Mouse (Mus musculus) left cerebral cortex, adult 11 months (tissue): ENCODE measurements around the gene Twnk.

ENCODE experiments used
- DNase-seq: peaks from one replicate; pipeline ENCODE4 v3.0.0; 2022; ENCODE audit warnings: low spot score

Gene Twnk

DNA sequence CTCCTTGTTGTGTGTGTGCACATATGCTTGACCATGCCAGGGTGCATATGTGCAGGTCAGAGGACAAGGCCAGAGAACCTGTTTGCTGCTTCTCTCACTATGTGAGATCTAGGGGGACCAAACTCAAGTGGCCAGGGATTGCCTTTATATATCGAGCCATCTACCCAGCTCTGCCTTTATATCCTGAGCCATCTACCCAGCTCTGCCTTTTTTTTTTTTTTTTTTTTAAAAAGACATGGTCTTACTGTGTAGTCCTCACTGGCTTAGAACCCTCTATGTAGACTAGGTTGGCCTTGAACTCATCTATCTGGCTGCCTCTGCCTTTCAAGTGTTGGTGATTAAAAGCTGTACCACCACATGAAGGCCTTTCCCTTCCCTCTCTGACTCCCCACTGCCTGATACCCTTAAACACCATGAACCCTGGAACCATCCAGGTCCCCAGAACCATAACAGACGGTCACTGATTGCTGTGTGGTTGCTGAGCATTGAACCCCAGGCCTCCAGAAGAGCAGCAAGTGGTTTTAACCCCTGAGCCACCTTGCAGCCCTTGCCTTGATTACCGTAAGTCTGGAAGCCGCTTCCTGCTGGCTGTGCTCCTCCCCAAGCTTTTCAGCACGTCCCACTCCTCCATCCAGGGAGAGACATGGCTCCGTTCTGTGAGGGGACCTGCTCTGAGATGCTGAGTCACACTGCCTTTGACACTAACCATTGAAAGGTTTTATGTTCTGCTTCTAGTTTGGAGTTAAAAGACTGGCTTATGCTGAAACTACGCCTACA lies 1.5 kb upstream of the Twnk start:
- no peak for DNase-seq

DNA sequence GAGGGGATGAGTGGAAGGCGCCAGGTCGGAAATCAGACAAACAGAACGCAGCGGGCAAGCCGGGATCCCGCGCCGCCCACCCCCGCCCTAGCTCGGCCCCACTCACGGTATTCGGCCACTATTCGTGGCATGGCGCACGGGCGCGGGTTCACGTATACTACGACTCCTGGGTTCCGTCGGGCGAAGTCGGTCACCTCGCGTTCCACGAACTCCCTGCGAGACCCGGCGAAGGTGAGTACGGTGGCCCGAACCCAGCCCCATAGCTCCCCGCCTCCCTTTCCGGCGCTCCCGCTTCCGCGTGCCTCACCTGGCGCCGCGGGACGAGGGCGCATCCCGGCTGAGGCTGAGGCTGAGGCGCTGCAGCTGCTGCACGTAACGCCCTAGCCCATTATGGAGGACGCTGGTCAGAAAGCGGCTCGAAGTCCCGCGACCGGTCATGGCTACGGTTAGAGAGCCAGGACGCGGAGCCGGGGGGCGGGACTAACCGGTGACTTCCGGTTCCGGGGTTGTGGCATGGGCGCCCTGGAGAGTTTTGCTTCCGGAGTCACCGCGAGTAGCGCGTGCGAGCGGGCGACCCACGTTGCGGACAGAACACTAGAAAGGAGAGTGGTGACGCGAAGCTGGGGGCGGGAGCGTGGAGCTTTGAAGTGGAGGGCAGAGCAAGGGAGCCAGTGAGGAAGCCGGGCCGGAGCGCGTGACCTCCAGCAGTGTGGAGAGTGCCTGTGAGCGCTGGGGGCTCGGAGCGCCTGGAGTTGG lies 672 bp downstream of the Twnk start, which contains the start of gene Mrpl43:
Gene Mrpl43, minus strand, starts transcription at position 486 of the 756 bp plus-strand sequence.
- peak; percentile 92 for DNase-seq

DNA sequence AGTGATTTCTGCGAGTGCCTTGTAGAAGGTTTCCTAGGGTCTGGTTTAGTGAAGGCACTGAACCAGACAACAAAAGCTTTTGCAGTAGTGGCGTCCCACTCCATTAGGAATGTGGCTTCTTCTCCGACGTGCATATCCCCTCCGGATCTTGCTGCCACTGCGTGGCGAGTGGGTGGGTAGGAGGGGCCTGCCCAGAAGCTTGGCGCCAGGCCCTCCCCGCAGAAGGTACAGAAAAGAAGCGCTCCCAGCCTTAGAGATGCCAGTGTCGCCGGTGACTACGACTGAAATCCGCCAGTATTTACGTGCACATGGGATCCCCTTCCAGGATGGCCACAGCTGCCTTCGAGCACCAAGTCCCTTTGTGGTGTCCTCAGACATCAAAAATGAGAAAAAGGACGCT lies 1.6 kb downstream of the Twnk start:
- DNase-seq = no peak

DNA sequence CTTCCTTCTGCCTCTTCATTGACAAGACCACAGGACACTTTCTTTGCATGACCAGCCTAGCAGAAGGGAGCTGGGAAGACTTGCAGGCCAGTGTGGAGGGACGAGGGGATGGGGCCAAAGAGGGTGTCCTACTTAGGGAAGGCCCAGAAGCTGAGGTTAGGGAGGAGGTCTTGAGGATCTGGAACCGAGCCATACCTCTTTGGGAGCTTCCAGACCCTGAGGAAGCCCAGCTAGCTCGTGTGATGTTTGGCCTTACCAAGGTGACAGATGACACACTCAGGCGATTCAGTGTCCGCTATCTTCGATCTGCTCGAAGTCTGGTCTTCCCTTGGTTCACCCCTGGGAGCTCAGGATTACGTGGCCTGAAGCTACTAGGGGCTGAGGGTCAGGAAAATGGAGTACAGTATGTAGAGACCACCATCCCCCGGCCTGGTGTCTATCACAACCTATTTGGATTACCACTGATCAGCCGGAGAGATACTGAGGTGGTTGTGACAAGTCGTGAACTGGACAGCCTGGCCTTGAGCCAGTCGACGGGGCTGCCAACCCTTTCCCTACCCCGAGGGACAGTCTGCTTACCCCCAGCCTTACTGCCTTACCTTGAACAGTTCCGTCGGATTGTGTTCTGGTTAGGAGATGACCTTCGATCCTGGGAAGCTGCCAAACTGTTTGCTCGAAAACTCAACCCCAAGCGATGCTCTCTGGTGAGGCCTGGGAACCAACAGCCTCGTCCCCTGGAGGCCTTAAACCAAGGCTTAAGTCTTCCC lies 2.1 kb downstream of the Twnk start:
- no peak for DNase-seq

DNA sequence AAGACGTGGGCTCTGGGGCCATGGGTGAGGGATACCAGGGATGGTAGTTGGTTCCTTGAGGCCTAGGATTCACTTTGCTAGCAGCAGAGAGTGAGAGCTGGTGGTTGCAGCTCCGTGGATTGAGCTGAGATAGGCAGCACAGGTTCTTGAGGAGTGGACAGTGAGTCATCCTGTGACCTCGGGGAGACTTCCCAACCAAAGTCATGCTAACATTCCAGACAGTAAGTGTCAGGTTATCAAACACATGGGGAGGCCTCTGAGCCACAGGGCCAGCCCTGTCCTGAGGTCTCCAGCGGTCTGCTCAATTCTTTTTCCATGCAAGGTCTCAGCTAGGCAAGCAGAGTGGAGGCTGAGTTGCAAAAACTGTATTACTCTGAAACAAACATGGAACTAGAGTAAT lies 5.2 kb downstream of the Twnk start:
- no peak for DNase-seq

DNA sequence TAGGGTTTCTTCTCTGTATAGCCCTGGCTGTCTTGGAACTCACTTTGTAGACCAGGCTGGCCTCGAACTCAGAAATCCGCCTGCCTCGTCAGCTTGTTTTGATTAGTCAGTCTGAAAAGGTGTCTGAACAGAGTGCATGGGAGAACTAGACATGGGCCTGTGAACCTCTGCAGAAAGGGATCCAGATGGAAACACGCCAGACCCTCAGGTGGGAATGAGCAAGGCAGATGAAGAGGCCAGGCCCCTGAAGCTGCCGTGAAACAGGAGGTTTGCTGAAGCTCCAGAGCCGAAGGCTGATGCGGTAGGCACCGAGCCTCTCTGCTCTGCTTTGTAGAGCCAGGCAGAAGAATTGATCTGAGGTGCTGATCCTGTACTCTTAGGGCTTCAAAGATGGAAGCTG lies 6.8 kb downstream of the Twnk start:
- no peak for DNase-seq

DNA sequence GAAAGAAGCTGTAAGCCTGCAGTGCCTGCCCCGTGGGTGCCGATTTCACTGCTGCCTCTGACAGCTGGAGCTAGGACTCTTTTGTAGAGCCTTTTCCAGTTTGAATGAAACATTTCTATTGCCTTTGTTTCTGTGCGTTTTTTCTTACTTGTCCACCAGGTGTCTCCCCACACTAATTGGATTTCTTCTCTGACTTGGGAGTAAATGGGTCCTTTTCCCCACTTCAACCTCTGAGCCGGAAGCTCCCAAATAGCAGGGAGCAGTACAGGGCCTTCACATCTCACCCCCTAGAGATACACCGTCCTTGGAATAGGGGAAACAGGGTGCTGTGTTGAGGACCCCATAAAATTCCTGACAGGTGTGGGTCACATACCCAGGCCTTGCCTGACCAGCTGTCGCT lies 7.2 kb downstream of the Twnk start:
- DNase-seq = no peak

DNA sequence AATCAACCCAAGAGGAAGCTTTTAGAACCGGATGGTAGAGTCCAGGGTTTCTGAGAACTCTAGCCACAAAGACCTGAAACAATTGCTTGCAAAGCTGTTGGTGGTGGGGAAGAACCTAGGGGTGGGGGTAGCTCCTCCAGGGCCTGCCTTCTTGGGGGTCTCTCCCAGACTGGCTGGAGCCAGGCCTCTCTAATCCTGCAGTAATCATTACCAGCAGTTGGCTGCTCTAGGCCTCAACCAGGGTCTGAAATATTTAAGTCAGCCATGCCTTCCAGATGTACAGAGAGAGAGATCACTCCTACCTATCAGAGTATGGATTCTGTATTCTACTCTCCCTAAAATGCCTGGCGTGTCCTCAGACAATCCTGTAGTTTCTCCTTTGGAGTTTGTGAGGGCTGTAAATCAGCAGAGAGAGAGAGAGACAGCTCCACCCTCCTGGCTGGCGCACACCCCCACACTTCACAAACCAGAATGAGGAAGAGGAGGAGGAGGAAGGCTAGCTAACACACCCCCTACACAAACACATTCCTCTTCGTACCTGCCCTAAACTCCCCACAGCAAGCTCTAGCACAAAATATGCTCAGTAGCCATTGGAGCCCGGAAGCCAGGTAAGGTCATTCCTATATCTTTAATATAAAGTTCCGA lies 8.2 kb downstream of the Twnk start:
- DNase-seq = no peak

DNA sequence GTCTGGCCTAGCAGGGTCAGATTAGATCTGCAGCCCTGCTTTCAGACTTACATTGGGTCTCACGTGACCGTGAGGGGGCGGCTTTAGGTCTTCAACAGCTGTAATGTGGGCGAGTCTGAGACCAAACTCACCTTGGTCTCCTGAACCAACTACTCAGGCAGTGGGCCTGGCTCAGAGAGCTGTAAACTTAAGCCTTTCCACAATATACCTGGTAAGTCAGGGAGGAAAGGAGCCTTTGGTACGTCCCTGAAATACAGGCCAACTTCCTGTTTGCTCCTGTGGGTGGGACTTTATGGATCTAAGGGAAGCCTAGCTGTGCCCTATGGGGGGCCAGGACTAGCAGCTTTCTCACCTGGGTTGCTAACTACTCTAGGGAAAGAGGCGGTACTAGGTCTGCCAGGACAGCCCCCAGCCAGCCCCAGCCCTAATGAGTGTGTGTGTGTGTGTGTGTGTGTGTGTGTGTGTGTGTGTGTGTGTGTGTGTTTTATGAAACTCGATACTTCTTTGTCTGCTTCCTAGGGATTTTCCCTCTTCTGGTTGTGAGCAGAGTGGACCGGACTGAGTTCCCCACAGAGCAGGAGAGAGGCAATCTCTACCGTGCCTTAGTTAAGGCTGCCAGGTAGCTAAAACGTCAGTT lies 9.0 kb downstream of the Twnk start, which contains the start of gene Lzts2:
Gene Lzts2, plus strand, starts transcription at position 80 of the 637 bp plus-strand sequence.
- no peak for DNase-seq

DNA sequence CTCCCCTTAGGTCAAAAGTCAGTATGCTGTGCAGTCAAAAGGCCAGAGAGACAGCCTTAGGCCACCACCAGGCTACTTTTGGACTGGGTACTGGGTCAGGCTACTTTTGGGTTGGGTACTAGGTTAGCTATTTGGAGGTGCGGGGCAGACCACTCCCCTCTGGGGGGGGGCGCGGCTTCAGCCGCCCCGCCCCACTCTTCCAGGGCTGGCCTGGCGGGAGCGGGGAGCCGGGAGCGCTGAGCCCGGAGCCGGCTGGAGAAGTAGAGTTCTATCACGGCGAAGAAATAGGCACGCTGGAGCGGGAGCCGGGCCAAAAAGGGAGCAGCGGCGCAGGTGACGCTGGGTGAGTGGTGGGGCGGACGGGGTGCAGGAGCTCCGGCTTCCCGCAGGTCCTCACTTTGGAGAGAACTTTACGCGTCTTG lies 9.5 kb downstream of the Twnk start:
- DNase-seq = no peak

DNA sequence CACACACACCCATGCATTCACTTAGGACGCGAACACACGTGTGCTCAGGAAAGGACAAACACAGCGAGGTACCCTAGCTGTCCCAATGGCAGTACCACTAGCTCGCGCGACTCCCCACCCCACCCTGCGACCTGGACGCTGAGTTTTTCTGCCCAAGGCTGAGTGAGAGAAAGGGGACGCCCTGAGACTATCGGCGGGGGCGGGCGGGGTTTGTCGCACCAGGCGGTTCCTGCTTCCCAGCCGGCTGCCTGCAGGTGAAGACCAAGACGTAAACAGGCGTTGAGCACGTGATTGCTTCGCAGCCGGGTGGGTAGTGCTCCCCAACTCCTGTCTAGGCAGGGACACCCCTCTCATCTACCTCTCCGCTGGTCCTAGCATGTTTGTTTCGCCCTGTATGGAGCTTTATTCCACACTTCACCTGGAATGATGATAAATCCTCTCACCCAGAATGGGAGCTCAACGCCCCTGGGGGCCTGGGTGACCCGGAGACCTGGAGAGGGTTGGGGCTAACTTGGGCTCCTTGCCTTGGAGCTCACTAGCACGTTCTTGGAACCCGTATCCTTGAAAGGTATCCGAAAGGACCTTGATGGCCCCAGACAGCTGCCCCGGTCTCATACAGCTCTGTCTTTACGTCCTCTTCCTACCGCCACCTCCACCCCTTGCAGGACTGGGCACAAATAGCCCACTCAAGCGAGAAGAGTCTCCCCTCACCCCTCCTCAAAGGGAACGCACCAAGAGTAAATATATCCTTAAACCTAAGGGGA lies 10.2 kb downstream of the Twnk start:
- no peak for DNase-seq

DNA sequence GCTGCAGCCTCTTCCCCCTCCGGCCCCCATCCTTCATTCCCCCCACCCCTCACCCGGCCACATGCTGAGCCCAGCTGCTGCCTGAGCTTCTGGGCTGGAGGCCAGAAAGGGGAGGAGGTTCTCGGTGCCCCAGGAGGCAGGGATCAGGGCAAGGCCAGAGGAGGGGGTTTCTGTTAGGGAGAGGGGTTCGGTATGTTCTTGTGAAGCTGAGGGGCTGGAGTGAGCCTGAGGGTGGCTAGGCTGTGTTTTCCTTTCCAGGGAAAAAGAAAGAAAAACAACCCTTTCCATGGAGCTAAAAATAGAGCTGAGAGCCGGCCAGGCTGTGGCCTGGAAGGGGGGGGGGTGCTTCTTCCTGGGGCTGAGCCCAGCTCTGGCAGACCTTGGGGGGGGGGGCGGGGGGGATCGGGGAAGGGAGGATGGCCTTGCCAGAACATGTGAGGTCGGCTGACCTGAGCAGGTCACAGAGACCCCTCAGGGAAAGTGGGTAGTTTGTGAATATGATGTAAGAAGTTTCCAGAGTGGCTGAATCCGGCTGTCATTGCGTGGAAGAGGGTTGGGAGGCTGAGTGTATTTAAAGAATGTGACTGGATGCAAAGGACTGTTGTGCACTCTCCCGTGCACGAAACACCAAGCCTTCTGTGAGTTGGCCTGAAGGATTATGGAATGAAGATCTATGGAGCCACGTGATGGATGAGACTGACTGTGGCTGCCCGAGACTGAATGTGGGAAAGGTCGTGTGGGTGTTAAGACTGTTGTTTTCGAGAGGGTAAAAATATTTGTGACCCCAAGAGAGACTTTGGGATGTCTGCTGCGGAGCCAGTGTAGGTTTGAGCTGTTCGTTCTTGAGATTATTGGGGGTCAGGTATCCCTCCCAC lies 11.1 kb downstream of the Twnk start:
- DNase-seq = no peak

DNA sequence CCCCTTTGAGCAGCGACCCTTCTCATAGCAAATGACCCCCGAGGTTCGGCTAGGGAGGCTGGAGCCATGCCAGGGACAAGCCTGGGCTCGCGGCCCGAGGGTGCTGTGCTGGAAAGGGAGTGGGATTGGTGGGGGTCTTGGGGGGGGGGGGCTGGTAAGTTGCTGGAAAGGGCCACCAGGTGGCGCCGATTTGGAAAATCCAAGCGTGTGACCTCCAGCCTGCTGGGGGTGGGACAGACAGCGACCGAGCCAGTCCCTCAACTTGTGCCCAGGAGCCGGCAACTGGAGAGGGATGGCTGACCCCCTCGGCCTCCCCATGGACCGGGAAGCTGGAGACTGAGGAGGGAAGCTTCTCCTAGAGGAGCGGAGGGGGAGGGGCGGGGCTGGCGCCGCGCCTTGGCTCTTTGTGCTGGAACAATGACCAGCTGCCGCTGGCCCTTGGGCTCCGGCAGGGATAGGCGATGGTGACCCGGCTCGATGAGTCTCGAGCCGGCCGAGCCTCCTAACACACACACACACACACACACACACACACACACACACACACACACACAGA lies 11.8 kb downstream of the Twnk start:
- peak; percentile 75 for DNase-seq

DNA sequence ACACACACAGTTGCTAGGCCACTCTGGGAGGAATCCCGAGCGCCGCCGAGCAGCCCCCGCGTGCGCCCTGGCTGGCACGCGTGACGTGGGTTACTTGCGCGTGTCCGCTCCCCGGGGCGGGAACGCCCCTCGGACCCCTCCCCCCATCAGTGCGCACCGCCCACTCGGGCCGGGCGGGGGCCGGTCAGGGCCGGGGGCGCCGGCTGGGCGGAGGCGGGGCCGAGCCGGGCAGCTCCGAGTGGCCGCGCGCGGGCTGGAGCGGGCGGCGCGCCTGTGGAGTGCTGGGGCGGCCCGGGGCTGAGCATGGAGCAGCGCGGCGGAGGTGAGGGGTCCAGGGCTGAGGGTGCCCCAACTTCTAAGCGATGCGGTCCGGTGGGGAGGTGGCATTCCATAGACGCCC lies 12.4 kb downstream of the Twnk start:
- peak; percentile 77 for DNase-seq

DNA sequence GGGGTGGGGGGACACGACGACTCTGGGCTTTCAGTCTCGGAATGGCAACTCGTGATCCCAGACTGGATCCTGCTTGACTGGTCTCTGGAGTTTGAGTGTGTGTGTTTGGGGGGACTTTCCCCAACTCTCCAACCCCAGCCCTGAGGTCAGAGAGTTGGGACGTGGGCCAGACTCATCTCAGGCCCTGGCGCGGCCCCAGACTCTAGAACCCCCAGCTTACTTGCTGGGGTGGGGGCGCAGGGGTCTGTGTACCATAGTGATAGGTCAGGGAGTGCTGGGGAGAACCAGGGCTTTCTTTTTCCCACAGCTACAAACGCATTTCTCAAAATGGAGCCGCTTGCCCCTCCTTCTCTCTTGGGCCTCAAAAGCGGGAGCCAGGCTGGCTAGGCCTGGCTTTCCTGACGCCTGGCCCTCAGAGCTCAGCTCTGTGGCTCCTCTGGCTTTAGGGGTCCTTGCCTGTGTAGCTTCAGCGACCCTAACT lies 12.9 kb downstream of the Twnk start:
- DNase-seq = no peak

DNA sequence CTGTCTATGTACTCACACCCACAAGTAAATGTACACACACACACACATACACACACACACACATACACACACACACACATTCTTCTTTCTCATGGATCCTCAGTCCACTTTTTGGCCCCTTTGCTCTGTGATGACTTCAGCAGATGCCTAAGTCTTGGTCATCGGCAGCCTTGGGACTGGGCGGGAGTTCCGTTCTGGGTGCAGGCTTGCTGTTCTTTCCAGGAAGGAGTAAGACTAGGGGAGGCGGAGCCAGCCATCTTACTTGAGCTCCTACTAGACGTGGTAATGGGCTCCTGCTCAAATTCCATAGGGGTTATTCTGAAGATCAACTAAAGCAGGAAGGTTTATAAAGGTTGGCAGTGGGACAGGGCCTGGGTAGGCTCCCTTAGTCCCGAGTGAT lies 14.9 kb downstream of the Twnk start:
- DNase-seq = no peak

DNA sequence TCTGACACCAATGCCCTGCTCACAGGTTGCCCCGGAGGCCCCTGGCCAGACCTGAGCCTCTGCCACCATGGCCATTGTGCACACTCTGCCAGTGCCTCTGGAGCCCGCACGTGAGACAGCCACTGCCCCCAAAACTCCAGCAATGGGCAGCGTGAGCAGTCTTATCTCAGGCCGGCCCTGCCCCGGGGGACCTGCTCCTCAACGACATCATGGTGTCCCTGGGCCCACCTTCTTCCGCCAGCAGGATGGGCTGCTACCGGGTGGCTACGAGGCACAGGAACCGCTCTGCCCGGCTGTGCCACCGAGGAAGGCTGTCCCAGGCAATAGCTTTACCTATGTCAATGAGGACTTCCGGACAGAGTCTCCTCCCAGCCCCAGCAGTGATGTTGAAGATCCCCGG lies 15.9 kb downstream of the Twnk start:
- no peak for DNase-seq

DNA sequence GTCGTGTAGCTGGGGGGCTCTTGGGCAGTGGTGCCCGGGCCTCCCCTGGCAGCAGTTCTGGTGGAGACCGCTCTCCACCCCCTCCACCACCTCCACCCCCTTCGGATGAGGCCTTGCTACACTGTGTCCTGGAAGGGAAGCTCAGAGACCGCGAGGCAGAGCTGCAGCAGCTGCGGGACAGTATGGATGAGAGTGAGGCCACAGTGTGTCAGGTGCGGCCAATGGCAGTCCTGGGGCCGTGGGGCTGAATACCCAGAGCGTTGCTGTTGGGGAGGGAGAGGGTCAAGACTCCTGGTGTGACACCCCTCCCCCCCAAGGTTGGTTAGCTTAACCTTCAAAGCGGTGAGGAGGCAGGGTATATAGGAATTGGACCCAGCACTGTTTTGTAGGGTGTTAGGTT lies 18.5 kb downstream of the Twnk start:
- no peak for DNase-seq

DNA sequence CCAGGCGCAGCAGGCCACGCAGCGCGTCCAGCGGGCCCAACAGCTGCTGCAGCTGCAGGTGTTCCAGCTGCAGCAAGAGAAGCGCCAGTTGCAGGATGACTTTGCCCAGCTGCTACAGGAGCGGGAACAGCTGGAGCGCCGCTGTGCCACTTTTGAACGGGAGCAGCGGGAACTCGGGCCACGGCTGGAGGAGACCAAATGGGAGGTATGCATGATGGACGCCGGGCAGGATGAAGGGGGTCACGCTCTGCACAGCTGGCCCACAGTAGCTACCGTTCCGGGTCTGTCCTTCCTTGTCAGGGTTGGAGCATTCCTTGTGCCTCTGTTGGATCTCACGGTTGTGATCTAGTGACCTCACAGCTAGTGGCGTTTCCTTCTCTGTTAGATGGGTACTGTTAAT lies 19.3 kb downstream of the Twnk start:
- DNase-seq = no peak
